ENCODE assay signal across 24 mouse cellular contexts in the genomic region with DNA sequence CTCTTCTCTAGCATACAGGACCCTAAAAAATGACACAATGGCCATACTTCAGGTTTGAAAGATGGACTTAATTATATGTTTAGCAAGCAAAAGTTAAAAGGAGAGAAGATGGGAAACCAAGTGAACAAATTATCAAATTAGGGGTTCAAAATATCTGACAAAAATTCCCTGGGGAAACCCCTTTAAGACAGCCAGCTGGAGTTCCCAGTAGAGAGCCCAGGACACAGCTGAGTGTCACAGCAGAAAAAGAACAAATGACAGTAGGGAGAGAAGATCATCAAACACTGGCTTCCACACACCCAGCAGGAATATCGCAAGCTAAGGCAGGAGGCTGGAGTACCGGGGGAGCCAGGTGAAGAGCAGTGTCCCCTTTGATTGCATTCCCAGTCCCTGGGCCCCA.
"Had no signal": no experiment of that assay in that cellular context is flagged by ENCODE, and none has a peak within 500 bp of the region (broad histone marks: within the 10 kb centered on the region; RNA-seq: fewer than 3 reads in every experiment).

No protein-coding gene starts in this region.

- ATAC-seq: forebrain, embryonic 13.5 days; forebrain, embryonic 14.5 days; forebrain, embryonic 15.5 days; forebrain, embryonic 16.5 days; forebrain, postnatal 0 days had no signal

- H3K4me2 ChIP-seq: embryonic facial prominence, embryonic 12.5 days; embryonic facial prominence, embryonic 13.5 days; embryonic facial prominence, embryonic 15.5 days; forebrain, embryonic 12.5 days; forebrain, embryonic 13.5 days; forebrain, embryonic 15.5 days had no signal

- H3K27ac ChIP-seq: embryonic facial prominence, embryonic 10.5 days; embryonic facial prominence, embryonic 12.5 days; embryonic facial prominence, embryonic 13.5 days; embryonic facial prominence, embryonic 15.5 days; forebrain, embryonic 10.5 days; forebrain, embryonic 12.5 days; forebrain, embryonic 13.5 days; forebrain, embryonic 15.5 days; gastrocnemius, adult 2 months; heart, adult 2 months had no signal

- H3K9me3 ChIP-seq: embryonic facial prominence, embryonic 10.5 days; embryonic facial prominence, embryonic 12.5 days; embryonic facial prominence, embryonic 13.5 days; embryonic facial prominence, embryonic 15.5 days; forebrain, embryonic 10.5 days; forebrain, embryonic 12.5 days; forebrain, embryonic 13.5 days; forebrain, embryonic 15.5 days had no signal

- H3K9ac ChIP-seq: embryonic facial prominence, embryonic 12.5 days; embryonic facial prominence, embryonic 13.5 days; embryonic facial prominence, embryonic 15.5 days; forebrain, embryonic 12.5 days; forebrain, embryonic 13.5 days; forebrain, embryonic 15.5 days; forebrain, postnatal 0 days had no signal

- H3K4me3 ChIP-seq: embryonic facial prominence, embryonic 10.5 days; embryonic facial prominence, embryonic 12.5 days; embryonic facial prominence, embryonic 13.5 days; embryonic facial prominence, embryonic 15.5 days; erythroblast, embryonic 14.5 days; forebrain, embryonic 10.5 days; forebrain, embryonic 12.5 days; forebrain, embryonic 13.5 days; forebrain, embryonic 15.5 days; gastrocnemius, adult 2 months; heart, adult 2 months had no signal

- DNase-seq: cerebellum, adult 8-10 months; cerebellum, adult 9-11 months; cerebellum, postnatal 10 days; cerebellum, postnatal 14 days; embryo, embryonic 11 days; forebrain, postnatal 0 days; gastrocnemius, postnatal 10 days; gastrocnemius, postnatal 14 days; gastrocnemius, postnatal 25 days; gastrocnemius, postnatal 36 days; heart, adult 18-20 months; heart, adult 2 months had no signal

- H3K27me3 ChIP-seq: embryonic facial prominence, embryonic 12.5 days; embryonic facial prominence, embryonic 13.5 days; embryonic facial prominence, embryonic 15.5 days; forebrain, embryonic 12.5 days; forebrain, embryonic 13.5 days; forebrain, embryonic 15.5 days had no signal

- H3K36me3 ChIP-seq: forebrain, embryonic 12.5 days; forebrain, embryonic 15.5 days had no signal

- H3K4me1 ChIP-seq: embryonic facial prominence, embryonic 10.5 days; embryonic facial prominence, embryonic 15.5 days had no signal
